In the genomic region with DNA sequence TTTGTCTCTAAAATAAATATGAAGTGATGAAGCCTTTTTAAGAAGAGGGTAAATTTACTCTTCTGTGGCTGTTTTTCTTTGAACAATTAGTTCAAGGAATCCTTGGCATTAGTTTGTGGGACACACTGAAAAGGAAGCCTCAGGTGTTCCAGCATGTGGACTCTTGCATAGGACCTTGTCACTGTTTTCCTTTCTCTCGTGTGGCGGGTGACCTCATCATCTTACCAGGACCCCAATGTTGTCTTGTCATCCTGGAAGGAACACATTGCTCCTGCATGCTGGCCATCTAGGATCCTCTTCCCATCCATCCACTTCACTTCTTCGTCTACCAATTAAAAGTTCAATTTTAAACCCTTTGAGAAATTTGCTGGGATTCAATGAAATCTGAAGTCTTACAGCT, we compare ENCODE assay signal across 8 mouse cellular contexts.
DNase-seq lines count a peak whose midpoint lies in the region; ATAC-seq lines count a peak whose summit lies in the region.
"Not testable (repeated sequence)": the region's sequence is repeated elsewhere in the genome, so short reads cannot be mapped to it uniquely, and the experiment has no call there.

No protein-coding gene starts in this region.

- H3K9me3 ChIP-seq in midbrain, embryonic 14.5 days (ENCODE audit: control insufficient read depth, low read length): not testable (repeated sequence)

- not testable (repeated sequence) for H3K4me2 ChIP-seq in midbrain, embryonic 14.5 days (ENCODE audit: low read length)

- not testable (repeated sequence) for H3K27me3 ChIP-seq in midbrain, embryonic 14.5 days (ENCODE audit: control insufficient read depth, insufficient read depth, low read length)

- DNase-seq in adrenal gland, adult (ENCODE audit: inconsistent age in 2 of 2, low spot score in 1 of 2): peak; percentile 21 to 47
- peak; percentile 22 for DNase-seq in cerebellum, adult 9-11 months
- DNase-seq in gastrocnemius, postnatal 14 days: peak; percentile 22
- peak; percentile 15 for DNase-seq in kidney, adult 11 months
- DNase-seq in layer of hippocampus, postnatal 36 days: peak; percentile 14 to 33
- peak; percentile 1 for DNase-seq in midbrain, embryonic 14.5 days
- DNase-seq in spleen, postnatal 36 days (ENCODE audit: low spot score in 2 of 2): peak; percentile 27
- DNase-seq in urinary bladder, postnatal 4 days (ENCODE audit: low spot score in 2 of 2): peak; percentile 54 to 84

- not testable (repeated sequence) for ATAC-seq in midbrain, embryonic 14.5 days (ENCODE audit: low FRiP score, low TSS enrichment)

- not testable (repeated sequence) for H3K27ac ChIP-seq in midbrain, embryonic 14.5 days (replicated peaks; ENCODE audit: low read depth, low read length)

- H3K4me3 ChIP-seq in midbrain, embryonic 14.5 days (replicated peaks; ENCODE audit: low read depth, low read length): not testable (repeated sequence)

- intact Hi-C loops in gastrocnemius, postnatal 14 days (cut with DNase I; ENCODE audit: low total_unique reads): not testable (repeated sequence)

- not testable (repeated sequence) for H3K9ac ChIP-seq in midbrain, embryonic 14.5 days (replicated peaks; ENCODE audit: low read length)

- 82% methylated on average over 3 of the region's 3 CpGs for WGBS in midbrain, embryonic 14.5 days

- H3K4me1 ChIP-seq in midbrain, embryonic 14.5 days (ENCODE audit: control insufficient read depth, insufficient read depth, low read length): not testable (repeated sequence)

- not testable (repeated sequence) for H3K36me3 ChIP-seq in midbrain, embryonic 14.5 days (ENCODE audit: control insufficient read depth, insufficient read depth, low read length)

Comparison
In these comparisons a context has a peak if more than half of its experiments do, and no peak if none do; other contexts are left out.
1. DNase-seq: peak in every context shown above with its lines; median percentile 69 in urinary bladder, postnatal 4 days; 34 in adrenal gland, adult; 27 in spleen, postnatal 36 days; 24 in layer of hippocampus, postnatal 36 days; 22 in cerebellum, adult 9-11 months; 22 in gastrocnemius, postnatal 14 days; 15 in kidney, adult 11 months; 1 in midbrain, embryonic 14.5 days.